Mouse (Mus musculus) heart, postnatal 4 days (tissue): Measurements from ENCODE around the gene BC049352. TPM values are rescaled to one million over a fixed set of nuclear protein-coding genes. Genes with fewer than 3 reads are reported as not detected.

Experiments used
- microRNA-seq, 2 experiments: library from miRNA; unstranded; fragments of <30 nt; microRNA quantifications; one replicate each; pipeline ENCODE4 v1.2.0; 2021 to 2022
- total RNA-seq, 2 experiments: library from RNA; stranded (reverse); gene quantifications; 2 replicates each; pipeline ENCODE4 v1.2.3; 2021

BC049352 gene
- total RNA-seq, 2 experiments from 2014 or later: not detected

Small RNA genes lying within 50 kb of the gene (microRNA-seq; reads per million reads assigned to microRNA genes)
- 0 reads per million in 2 experiments for gene Mir7086

Other genes starting within 250 kb of the BC049352 start
- 10 to 100 TPM; 33.9 to 41.6 TPM for gene Ube4a, start 216.4 kb upstream of the BC049352 start, total RNA-seq
- gene Cd3g, start 201.6 kb upstream of the BC049352 start, total RNA-seq: under 1 TPM; 0.43 to 0.48 TPM
- gene Cd3d, start 200.2 kb upstream of the BC049352 start, total RNA-seq: under 1 TPM in 1 of 2 experiments, not detected in 1; 0.36 TPM
- gene Cd3e, start 172.4 kb upstream of the BC049352 start, total RNA-seq: under 1 TPM; 0.81 to 0.88 TPM
- 1 to 10 TPM in 1 of 2 experiments, under 1 TPM in 1; 0.86 to 1.8 TPM for gene Mpzl2, start 142.2 kb upstream of the BC049352 start, total RNA-seq
- 1 to 10 TPM in 1 of 2 experiments, under 1 TPM in 1; 0.92 to 1.1 TPM for gene Mpzl3, start 126.8 kb upstream of the BC049352 start, total RNA-seq
- under 1 TPM in 1 of 2 experiments, not detected in 1; 0.32 TPM for gene Jaml, start 102.8 kb upstream of the BC049352 start, total RNA-seq
- under 1 TPM; 0.56 to 0.64 TPM for gene Scn2b, start 64.2 kb upstream of the BC049352 start, total RNA-seq
- under 1 TPM; 0.10 to 0.14 TPM for gene Scn4b, start 43.6 kb upstream of the BC049352 start, total RNA-seq
- gene Tmprss4, start 22.1 kb downstream of the BC049352 start, total RNA-seq: not detected
- gene Il10ra, start 87.1 kb downstream of the BC049352 start, total RNA-seq: 1 to 10 TPM; 1.0 to 1.2 TPM
- under 1 TPM; 0.24 to 0.50 TPM for gene Tmprss13, start 137.1 kb downstream of the BC049352 start, total RNA-seq
- gene Fxyd6, start 188.2 kb downstream of the BC049352 start, total RNA-seq: 10 to 100 TPM; 28.5 to 29.6 TPM
- gene Fxyd2, start 217.7 kb downstream of the BC049352 start, total RNA-seq: under 1 TPM in 1 of 2 experiments, not detected in 1; 0.61 TPM
- not detected for gene Dscaml1, start 244.6 kb downstream of the BC049352 start, total RNA-seq